In genomic region chr2:93282636-93283035, GRCm38 (mm10) we compare ENCODE assay signal across 12 mouse cellular contexts. TPM values are rescaled to one million over a fixed set of nuclear protein-coding genes. Genes with fewer than 3 reads are reported as not detected.
DNase-seq lines count a peak whose midpoint lies in the region; ATAC-seq lines count a peak whose summit lies in the region.
"Had no signal": no experiment of that assay in that cellular context is flagged by ENCODE, and none has a peak within 500 bp of the region (broad histone marks: within the 10 kb centered on the region; RNA-seq: fewer than 3 reads in every experiment).

No protein-coding gene starts in this region.

- no peak overlapping the region for H3K4me3 ChIP-seq in embryonic facial prominence, embryonic 13.5 days
- H3K4me3 ChIP-seq in midbrain, embryonic 13.5 days (replicated peaks): no peak overlapping the region
- H3K4me3 ChIP-seq: liver, embryonic 15.5 days had no signal

- no peaks in the 10 kb centered on the region for H3K9me3 ChIP-seq in embryonic facial prominence, embryonic 13.5 days
- no peaks in the 10 kb centered on the region for H3K9me3 ChIP-seq in midbrain, embryonic 13.5 days
- H3K9me3 ChIP-seq: liver, embryonic 15.5 days had no signal

- no peaks in the 10 kb centered on the region for H3K36me3 ChIP-seq in embryonic facial prominence, embryonic 13.5 days
- H3K36me3 ChIP-seq in midbrain, embryonic 13.5 days: no peaks in the 10 kb centered on the region
- H3K36me3 ChIP-seq: liver, embryonic 15.5 days had no signal

- no peak for ATAC-seq in embryonic facial prominence, embryonic 13.5 days (ENCODE audit: insufficient number of reproducible peaks, insufficient read depth, low FRiP score, low TSS enrichment, low read depth)
- ATAC-seq in midbrain, embryonic 13.5 days: no peak

- H3K27ac ChIP-seq in embryonic facial prominence, embryonic 13.5 days: peak overlapping the region; percentile 83
- H3K27ac ChIP-seq in midbrain, embryonic 13.5 days: peak overlapping the region; percentile 63
- H3K27ac ChIP-seq: liver, embryonic 15.5 days had no signal

- peaks cover 93% of the 10 kb centered on the region for H3K4me1 ChIP-seq in embryonic facial prominence, embryonic 13.5 days
- H3K4me1 ChIP-seq in midbrain, embryonic 13.5 days (replicated peaks): peaks cover 100% of the 10 kb centered on the region
- H3K4me1 ChIP-seq: liver, embryonic 15.5 days had no signal

- no peaks in the 10 kb centered on the region for H3K27me3 ChIP-seq in embryonic facial prominence, embryonic 13.5 days
- no peaks in the 10 kb centered on the region for H3K27me3 ChIP-seq in midbrain, embryonic 13.5 days
- H3K27me3 ChIP-seq: liver, embryonic 15.5 days had no signal

- intact Hi-C loops in gastrocnemius, postnatal 36 days (cut with DNase I): no loop called here

- peak; percentile 42 for DNase-seq in kidney, adult 11 months
- no peak for DNase-seq in kidney, adult 18-20 months
- DNase-seq in kidney, adult 8-10 months: peak; percentile 38 to 58
- no peak for DNase-seq in gastrocnemius, postnatal 36 days
- no peak for DNase-seq in spleen, postnatal 10 days (ENCODE audit: low spot score in 2 of 2)
- DNase-seq: cerebellum, postnatal 36 days; heart, adult 11 months; layer of hippocampus, adult 9-11 months; right cerebral cortex, adult 18-20 months had no signal

- 0 out of 2 replicates have a peak overlapping the region, but pooled peaks have one; percentile 21 for H3K9ac ChIP-seq in embryonic facial prominence, embryonic 13.5 days
- H3K9ac ChIP-seq in midbrain, embryonic 13.5 days (replicated peaks): no peak overlapping the region
- H3K9ac ChIP-seq: liver, embryonic 15.5 days had no signal

- no peak overlapping the region for H3K4me2 ChIP-seq in embryonic facial prominence, embryonic 13.5 days
- H3K4me2 ChIP-seq in midbrain, embryonic 13.5 days (replicated peaks): no peak overlapping the region
- H3K4me2 ChIP-seq: liver, embryonic 15.5 days had no signal

- 80% methylated on average over 4 of the region's 4 CpGs for WGBS in embryonic facial prominence, embryonic 13.5 days
- WGBS in midbrain, embryonic 13.5 days: 85% methylated on average over 4 of the region's 4 CpGs

RNA-seq across cellular contexts. Expression of gene Tspan18, which starts 51.7 kb away (rescaled TPM):
- polyA plus RNA-seq in embryonic facial prominence, embryonic 13.5 days (2015; fragmentation: Nextera tagmentation; extraction: Ambion mirVana): 17.7 and 20.8 TPM in 2 replicates
- 24.9 and 31.2 TPM in 2 replicates for polyA plus RNA-seq in midbrain, embryonic 13.5 days (2015; fragmentation: Nextera tagmentation; extraction: Ambion mirVana)
- 1 to 10 TPM; 1.3 to 2.5 TPM for total RNA-seq in gastrocnemius, postnatal 36 days (2021)

Comparison
In these comparisons a context has a peak if more than half of its experiments do, and no peak if none do; other contexts are left out.
1. DNase-seq: peak in kidney, adult 11 months (single experiment) and kidney, adult 8-10 months (2 of 2); none in kidney, adult 18-20 months (single experiment), gastrocnemius, postnatal 36 days (0 of 2) and spleen, postnatal 10 days (0 of 2).